Mouse (Mus musculus) neural tube, embryonic 12.5 days (tissue): ENCODE results near the gene Usp46. TPM values are rescaled to one million over a fixed set of nuclear protein-coding genes. Genes with fewer than 3 reads are reported as not detected.

Source experiments
- ATAC-seq: fragments of 200-750 bp; cut with Nextera tagmentation; 2 replicates; pipeline ENCODE4 v1.8.0; 2017; ENCODE audit warnings: low read depth, mild to moderate bottlenecking, moderate TSS enrichment, moderate library complexity; ENCODE audit not compliant: low FRiP score
- H3K27ac ChIP-seq: fragments of 300-500 bp; sonication (generic); 2 replicates; pipeline ENCODE4 v1.5.1; 2016
- H3K27me3 ChIP-seq: fragments of 300-500 bp; sonication (generic); replicated peaks from 2 replicates; pipeline ENCODE4 v1.6.1; 2016; ENCODE audit warnings: mild to moderate bottlenecking
- H3K36me3 ChIP-seq: fragments of 300-500 bp; sonication (generic); 2 replicates; pipeline ENCODE4 v1.6.1; 2016; ENCODE audit warnings: mild to moderate bottlenecking
- H3K4me1 ChIP-seq: fragments of 300-500 bp; sonication (generic); 2 replicates; pipeline ENCODE4 v1.6.1; 2016
- H3K4me2 ChIP-seq: fragments of 300-500 bp; sonication (generic); replicated peaks from 2 replicates; pipeline ENCODE4 v1.6.1; 2016; ENCODE audit warnings: mild to moderate bottlenecking
- H3K4me3 ChIP-seq: fragments of 300-500 bp; sonication (generic); 2 replicates; pipeline ENCODE4 v1.5.1; 2016
- H3K9ac ChIP-seq: fragments of 300-500 bp; sonication (generic); 2 replicates; pipeline ENCODE4 v1.6.1; 2016; ENCODE audit warnings: mild to moderate bottlenecking
- H3K9me3 ChIP-seq: fragments of 300-500 bp; sonication (generic); 2 replicates; pipeline ENCODE4 v1.6.1; 2016; ENCODE audit warnings: mild to moderate bottlenecking
- WGBS: fragments of 180-500 bp; shearing (Covaris S2); methylation state at CpG from one replicate; pipeline ENCODE4 v1.1.7; 2016; 5-methylcytosine and 5-hydroxymethylcytosine counted together
- polyA plus RNA-seq: library from polyadenylated mRNA; unstranded; fragments of >200 nt; fragmentation: Nextera tagmentation; extraction: Ambion mirVana; gene quantifications from 2 replicates; pipeline ENCODE4 v1.2.1, GENCODE M21; 2016

Usp46 gene
- polyA plus RNA-seq, 1 experiment from 2014 or later, result 27.8 TPM

- Histone ChIP-seq H3K27ac (no peak overlapping the region; the same call in 1 of the 2 replicates), H3K4me1 (peaks cover 31% of the 10 kb centered on the region), H3K4me3 (peak overlapping the region; percentile 5; the same call in 1 of the 2 replicates), H3K4me2 (peak overlapping the region; percentile 81), H3K9ac (peak overlapping the region; percentile 26; the same call in 1 of the 2 replicates), H3K36me3 (no peaks in the 10 kb centered on the region), H3K9me3 (no peaks in the 10 kb centered on the region), H3K27me3 (no peaks in the 10 kb centered on the region)
- WGBS, result 34% methylated on average over 12 of the region's 12 CpGs
- no peak for ATAC-seq
Observed at GRCm38 (mm10) chr5:74066416-74067115, 1.7 kb downstream of the Usp46 start.

GRCm38 (mm10) chr5:74065565-74066275 lies 2.5 kb downstream of the Usp46 start:
- Histone ChIP-seq H3K4me2 (peak overlapping the region; percentile 81), H3K4me1 (peaks cover 35% of the 10 kb centered on the region), H3K36me3 (no peaks in the 10 kb centered on the region), H3K4me3 (no peak overlapping the region), H3K9ac (no peak overlapping the region), H3K9me3 (no peaks in the 10 kb centered on the region), H3K27ac (no peak overlapping the region), H3K27me3 (no peaks in the 10 kb centered on the region)
- ATAC-seq, result no peak
- 30% methylated on average over 11 of the region's 11 CpGs for WGBS

- Histone ChIP-seq H3K4me3 (no peak overlapping the region), H3K4me1 (peaks cover 35% of the 10 kb centered on the region), H3K9ac (no peak overlapping the region), H3K9me3 (no peaks in the 10 kb centered on the region), H3K36me3 (no peaks in the 10 kb centered on the region), H3K4me2 (no peak overlapping the region), H3K27ac (no peak overlapping the region), H3K27me3 (no peaks in the 10 kb centered on the region)
- WGBS, result 88% methylated on average over 7 of the region's 7 CpGs
- ATAC-seq, result no peak
Observed at GRCm38 (mm10) chr5:74064844-74065243, 3.4 kb downstream of the Usp46 start.

- WGBS, result 93% methylated on average over 5 of the region's 5 CpGs
- Histone ChIP-seq H3K9me3 (no peaks in the 10 kb centered on the region), H3K27me3 (no peaks in the 10 kb centered on the region), H3K4me2 (no peak overlapping the region), H3K4me3 (no peak overlapping the region), H3K4me1 (peaks cover 28% of the 10 kb centered on the region), H3K9ac (no peak overlapping the region), H3K27ac (no peak overlapping the region), H3K36me3 (no peaks in the 10 kb centered on the region)
- no peak for ATAC-seq
Observed at GRCm38 (mm10) chr5:74063226-74063747, 4.9 kb downstream of the Usp46 start.

DNA sequence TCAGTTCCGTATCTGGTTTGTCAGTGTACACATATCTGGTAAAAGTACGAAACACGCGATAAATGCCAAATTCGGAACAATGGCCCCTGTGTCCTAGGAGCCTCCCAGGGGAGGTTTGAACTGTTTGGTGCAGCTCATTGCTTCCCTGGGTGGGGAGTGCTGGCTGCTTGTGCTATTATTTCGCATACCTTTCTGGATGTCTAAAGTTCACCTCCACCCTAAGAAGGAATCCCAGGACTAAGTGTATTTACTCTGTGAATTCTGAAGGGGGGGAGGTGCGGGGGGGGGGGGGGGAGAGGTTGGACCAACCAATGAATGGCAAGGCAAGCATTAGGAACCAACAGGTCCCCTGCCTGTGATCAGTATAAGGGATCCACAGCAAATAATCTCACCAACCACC lies 6.0 kb downstream of the Usp46 start:
- no peak overlapping the region for H3K4me3 ChIP-seq
- H3K36me3 ChIP-seq, result no peaks in the 10 kb centered on the region
- no peaks in the 10 kb centered on the region for H3K27me3 ChIP-seq
- 96% methylated on average over 6 of the region's 7 CpGs for WGBS
- ATAC-seq, result no peak
- no peak overlapping the region for H3K9ac ChIP-seq
- H3K4me1 ChIP-seq, result peaks cover 26% of the 10 kb centered on the region
- H3K4me2 ChIP-seq, result no peak overlapping the region
- H3K27ac ChIP-seq, result no peak overlapping the region
- H3K9me3 ChIP-seq, result no peaks in the 10 kb centered on the region

DNA sequence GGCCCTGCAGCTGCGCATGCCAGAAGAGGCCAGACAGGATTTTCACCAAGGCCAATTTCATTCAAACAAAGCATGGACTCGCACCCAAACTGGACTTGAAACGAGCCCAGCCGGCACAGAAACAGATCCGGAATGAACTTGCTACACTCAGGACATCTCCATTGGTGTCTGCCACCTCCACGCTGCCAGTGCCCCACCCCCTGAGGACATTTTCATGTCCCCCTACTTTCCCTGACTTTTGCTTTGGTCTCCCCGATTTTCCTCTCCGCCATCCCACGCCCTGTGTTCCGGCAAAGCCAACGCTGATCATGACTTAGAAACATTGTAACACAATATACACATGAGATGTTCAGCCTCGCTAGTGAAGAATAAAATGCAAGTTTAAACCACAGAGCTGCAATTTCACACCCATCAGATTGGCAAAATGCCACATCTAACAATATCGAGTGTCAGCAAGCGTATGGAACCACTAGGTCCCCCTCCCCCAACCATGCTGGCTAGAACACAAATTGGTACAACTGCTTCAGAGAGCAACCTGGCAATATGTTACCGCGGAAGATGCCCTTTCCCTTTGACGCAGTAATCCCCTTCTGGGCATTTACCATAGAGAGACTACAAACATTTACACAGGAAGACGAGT lies 6.7 kb downstream of the Usp46 start:
- Histone ChIP-seq H3K9me3 (no peaks in the 10 kb centered on the region), H3K9ac (no peak overlapping the region), H3K4me2 (no peak overlapping the region), H3K27me3 (no peaks in the 10 kb centered on the region), H3K36me3 (no peaks in the 10 kb centered on the region), H3K4me1 (peaks cover 19% of the 10 kb centered on the region), H3K27ac (no peak overlapping the region), H3K4me3 (no peak overlapping the region)
- WGBS, result 86% methylated on average over 18 of the region's 18 CpGs
- ATAC-seq, result no peak

DNA sequence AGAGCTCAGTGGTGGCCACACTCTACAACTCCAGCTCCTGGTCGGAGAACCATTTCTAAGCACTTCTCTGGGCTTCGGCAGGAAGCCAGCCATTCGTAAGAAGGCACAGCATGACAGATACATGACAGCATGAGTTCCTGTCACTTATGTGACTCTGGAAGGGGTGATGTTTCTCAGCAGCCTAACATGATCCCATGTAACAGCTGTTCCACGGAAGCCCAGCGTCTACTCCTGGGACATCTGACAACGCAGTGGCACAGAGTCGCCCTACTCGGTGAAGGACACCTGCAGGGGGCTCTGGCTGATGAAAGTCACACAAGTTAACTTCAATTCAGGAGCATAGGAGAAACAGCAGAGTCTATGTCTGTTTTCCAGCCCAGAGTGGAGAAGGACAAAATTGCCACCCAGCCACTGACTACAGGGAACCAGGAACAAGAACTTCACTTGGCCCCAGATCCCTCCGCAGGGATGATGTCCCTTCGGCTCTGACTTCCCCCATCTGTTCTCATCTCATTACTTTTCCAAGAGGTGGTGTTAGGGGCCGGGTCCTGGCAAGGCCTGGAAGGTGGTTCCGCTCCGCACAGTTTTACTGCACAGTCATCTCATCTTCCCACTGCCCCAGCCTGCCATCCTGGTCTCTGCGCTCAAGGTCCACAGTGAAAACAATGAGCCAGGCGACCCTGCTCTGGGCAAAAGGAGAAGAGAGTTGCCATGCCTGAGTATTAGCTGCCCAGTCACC lies 15.9 kb downstream of the Usp46 start:
- no peak overlapping the region for H3K4me2 ChIP-seq
- whole genome bisulfite sequencing, result 82% methylated on average over 15 of the region's 15 CpGs
- no peak overlapping the region for H3K27ac ChIP-seq
- 0 out of 2 replicates have a peak overlapping the region, but pooled peaks have one; percentile 21 for H3K9ac ChIP-seq
- no peaks in the 10 kb centered on the region for H3K27me3 ChIP-seq
- H3K36me3 ChIP-seq, result no peaks in the 10 kb centered on the region
- no peaks in the 10 kb centered on the region for H3K9me3 ChIP-seq
- peaks cover 6% of the 10 kb centered on the region for H3K4me1 ChIP-seq
- H3K4me3 ChIP-seq, result no peak overlapping the region
- ATAC-seq, result no peak

DNA sequence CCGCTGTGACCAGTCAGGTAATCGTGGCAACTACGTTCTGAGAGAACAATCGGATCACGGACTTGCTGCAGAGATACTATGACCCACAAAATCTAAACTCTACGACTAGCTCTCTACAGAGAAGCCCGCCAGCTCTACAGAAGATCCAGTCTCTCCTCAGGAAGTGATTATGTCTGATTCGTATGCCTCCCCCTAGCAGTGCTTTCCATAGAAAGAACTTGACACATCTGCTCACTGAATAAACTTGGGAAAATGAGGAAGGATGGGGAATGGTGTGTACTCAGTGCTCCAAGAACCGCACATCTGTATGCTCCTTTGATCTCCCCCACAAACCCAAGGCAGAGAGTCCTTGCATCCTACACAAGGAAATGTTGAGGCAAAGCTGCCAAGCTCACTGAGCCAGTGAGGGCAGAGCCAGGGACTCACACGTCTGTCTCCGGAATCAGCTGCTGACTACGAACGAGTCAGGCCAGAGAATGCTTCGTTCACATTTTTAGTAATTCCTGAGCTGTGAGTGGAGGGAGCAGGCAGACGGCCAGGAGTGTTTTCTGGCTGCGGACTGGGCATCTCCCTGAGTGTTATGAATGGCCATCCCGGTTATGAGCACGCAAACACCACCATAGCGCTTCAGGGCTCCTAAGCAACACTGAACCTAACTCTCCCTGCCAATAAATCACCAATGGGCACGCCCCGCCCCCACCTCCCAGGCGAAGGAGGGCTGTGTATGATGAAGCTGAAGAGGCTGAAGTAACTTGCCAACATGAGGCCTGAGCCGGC lies 16.6 kb downstream of the Usp46 start:
- whole genome bisulfite sequencing, result 83% methylated on average over 23 of the region's 23 CpGs
- Histone ChIP-seq H3K4me2 (no peak overlapping the region), H3K9ac (0 out of 2 replicates have a peak overlapping the region, but pooled peaks have one; percentile 21), H3K36me3 (no peaks in the 10 kb centered on the region), H3K9me3 (no peaks in the 10 kb centered on the region), H3K4me3 (no peak overlapping the region), H3K4me1 (peaks cover 6% of the 10 kb centered on the region), H3K27me3 (no peaks in the 10 kb centered on the region), H3K27ac (no peak overlapping the region)
- no peak for ATAC-seq

- Histone ChIP-seq H3K36me3 (no peaks in the 10 kb centered on the region), H3K9ac (no peak overlapping the region), H3K9me3 (no peaks in the 10 kb centered on the region), H3K27ac (no peak overlapping the region), H3K4me3 (no peak overlapping the region), H3K27me3 (no peaks in the 10 kb centered on the region), H3K4me2 (no peak overlapping the region), H3K4me1 (peaks cover 9% of the 10 kb centered on the region)
- ATAC-seq, result no peak
- 98% methylated on average over 2 of the region's 2 CpGs for WGBS
Observed at GRCm38 (mm10) chr5:74050903-74051302, 17.3 kb downstream of the Usp46 start.

DNA sequence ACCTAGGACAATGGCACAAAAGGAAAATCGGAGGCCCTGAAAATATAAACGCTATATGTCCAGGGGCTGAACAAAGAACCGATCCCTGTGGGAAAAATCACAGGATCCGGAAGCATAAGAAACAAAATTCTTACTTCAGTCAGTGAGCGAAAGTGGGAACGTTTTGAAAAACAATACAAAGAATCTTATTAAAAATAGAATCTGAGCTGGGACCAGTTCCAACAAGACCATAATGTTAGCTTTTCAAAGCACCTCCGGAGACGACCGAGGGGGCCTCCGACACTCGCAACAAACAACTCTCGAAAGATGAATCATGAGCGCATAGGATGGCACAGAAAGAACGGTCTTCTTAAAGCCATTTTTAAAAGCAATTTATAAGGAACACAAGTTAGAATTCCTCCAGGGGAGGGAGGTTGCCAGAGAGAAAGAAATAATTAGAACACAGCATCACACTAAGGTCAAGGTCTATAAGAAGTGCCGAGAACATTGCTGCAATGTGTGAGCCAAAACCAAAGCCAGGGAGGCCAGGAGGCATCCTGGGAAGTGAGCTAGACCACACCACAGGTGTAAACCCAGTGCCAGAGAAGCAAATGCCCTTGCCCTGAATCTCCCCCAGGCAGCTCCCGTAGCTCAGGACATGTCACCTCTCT lies 19.3 kb downstream of the Usp46 start:
- WGBS, result 93% methylated on average over 16 of the region's 16 CpGs

GRCm38 (mm10) chr5:74044591-74044990 lies 23.6 kb downstream of the Usp46 start:
- Histone ChIP-seq H3K4me3 (no peak overlapping the region), H3K27me3 (no peaks in the 10 kb centered on the region), H3K4me1 (0 out of 2 replicates have a peak, but pooled peaks cover 11% of the 10 kb centered on the region), H3K27ac (no peak overlapping the region), H3K4me2 (no peak overlapping the region), H3K36me3 (no peaks in the 10 kb centered on the region), H3K9me3 (no peaks in the 10 kb centered on the region), H3K9ac (no peak overlapping the region)
- 75% methylated on average over 7 of the region's 7 CpGs for WGBS
- ATAC-seq, result no peak

More for the DNA sequence above, 19.3 kb downstream of the Usp46 start:
- Histone ChIP-seq H3K9me3 (no peaks in the 10 kb centered on the region), H3K27me3 (no peaks in the 10 kb centered on the region), H3K4me3 (no peak overlapping the region), H3K4me2 (no peak overlapping the region), H3K36me3 (no peaks in the 10 kb centered on the region), H3K4me1 (peaks cover 18% of the 10 kb centered on the region), H3K9ac (no peak overlapping the region), H3K27ac (no peak overlapping the region)
- no peak for ATAC-seq
